Comparison of ENCODE assay signal across 9 mouse cellular contexts in the genomic region with DNA sequence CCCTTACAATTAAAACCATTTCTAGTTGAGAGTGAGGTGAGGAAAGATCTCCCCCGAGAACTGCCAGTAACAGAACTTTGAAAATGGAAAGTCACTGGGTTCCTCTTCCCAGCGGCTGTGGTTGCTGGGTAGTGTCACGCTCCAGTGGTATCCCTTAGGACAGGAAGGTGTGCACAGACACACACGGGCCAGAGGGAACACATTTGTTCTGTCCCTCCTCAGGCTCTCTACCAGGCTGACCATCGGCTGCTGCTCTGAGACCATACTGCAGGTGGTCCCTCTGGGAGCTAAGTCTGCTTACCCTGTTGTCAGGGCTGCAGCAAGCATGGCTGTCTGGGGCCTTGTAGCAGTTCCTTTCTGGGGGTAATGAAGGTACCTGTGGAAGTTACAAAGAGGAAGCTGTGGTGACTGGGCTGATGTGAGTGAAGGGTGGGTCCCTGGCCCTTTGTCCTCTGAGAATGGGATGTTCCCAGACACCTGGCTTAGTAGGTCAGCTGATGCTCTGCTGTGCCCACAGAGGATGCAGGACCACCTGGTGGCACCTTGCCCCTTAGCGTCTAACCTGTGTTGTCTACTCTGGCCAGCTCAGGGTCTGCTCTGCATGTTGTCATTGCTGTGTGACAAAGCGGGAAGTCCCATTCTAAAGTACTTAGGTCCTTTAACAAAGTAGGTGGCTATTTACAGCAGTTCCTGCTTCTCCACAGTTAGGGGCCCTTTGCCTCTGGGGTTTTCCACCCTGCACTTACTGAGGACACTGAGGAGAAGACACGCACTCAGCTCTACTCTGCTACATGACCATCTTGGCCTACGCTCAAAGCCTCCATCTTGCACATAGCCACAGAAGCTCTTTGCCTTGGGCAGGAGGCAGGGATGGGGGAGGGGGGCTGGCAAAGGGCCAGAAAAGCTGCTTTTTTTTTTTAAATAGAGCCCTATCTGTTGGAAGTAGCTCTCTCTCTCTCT.
A peak's percentile ranks its signal among the peaks of the same experiment; 100 is the strongest.
DNase-seq lines count a peak whose midpoint lies in the region; ATAC-seq and TF ChIP-seq lines count a peak whose summit lies in the region.
"Had no signal": no experiment of that assay in that cellular context is flagged by ENCODE, and none has a peak within 500 bp of the region (broad histone marks: within the 10 kb centered on the region; RNA-seq: fewer than 3 reads in every experiment).

No protein-coding gene starts in this region.

- H3K9ac ChIP-seq in embryonic facial prominence, embryonic 12.5 days, result no peak overlapping the region
- H3K9ac ChIP-seq in liver, embryonic 12.5 days, result no peak overlapping the region
- H3K9ac ChIP-seq: hindbrain, embryonic 12.5 days had no signal

- no peak for TF ChIP-seq CTCF in spleen, adult 2 months (IDR thresholded peaks at IDR 0.05; ENCODE audit: extremely low read depth, insufficient read depth, insufficient read length, insufficient replicate concordance)

- H3K4me1 ChIP-seq in embryonic facial prominence, embryonic 12.5 days, result 0 out of 2 replicates have a peak, but pooled peaks cover 2% of the 10 kb centered on the region
- H3K4me1 ChIP-seq in embryonic facial prominence, embryonic 10.5 days, result no peaks in the 10 kb centered on the region
- no peaks in the 10 kb centered on the region for H3K4me1 ChIP-seq in liver, embryonic 12.5 days
- peaks cover 48% of the 10 kb centered on the region for H3K4me1 ChIP-seq in spleen, adult 2 months (ENCODE audit: control insufficient read depth, insufficient read depth, insufficient read length)
- H3K4me1 ChIP-seq in limb, embryonic 10.5 days, result no peaks in the 10 kb centered on the region
- H3K4me1 ChIP-seq: hindbrain, embryonic 12.5 days had no signal

- ATAC-seq in embryonic facial prominence, embryonic 12.5 days (ENCODE audit: insufficient number of reproducible peaks, insufficient read depth, low FRiP score, low TSS enrichment), result 0 out of 2 replicates have a peak, but pooled peaks have one; percentile 55
- peak; percentile 35; the same call in 1 of the 2 replicates for ATAC-seq in liver, embryonic 12.5 days
- ATAC-seq in common myeloid progenitor, adult 5-6 weeks (replicated peaks; ENCODE audit: low read depth, poor library complexity, severe bottlenecking), result peak; percentile 72

- H3K27me3 ChIP-seq in embryonic facial prominence, embryonic 12.5 days, result no peaks in the 10 kb centered on the region
- no peaks in the 10 kb centered on the region for H3K27me3 ChIP-seq in embryonic facial prominence, embryonic 10.5 days (replicated peaks; ENCODE audit: low read depth, poor library complexity, severe bottlenecking)
- no peaks in the 10 kb centered on the region for H3K27me3 ChIP-seq in liver, embryonic 12.5 days (replicated peaks)
- H3K27me3 ChIP-seq in spleen, adult 2 months (ENCODE audit: control insufficient read depth, insufficient read depth, low read length), result no peaks in the 10 kb centered on the region
- no peaks in the 10 kb centered on the region for H3K27me3 ChIP-seq in limb, embryonic 10.5 days (ENCODE audit: low read depth, poor library complexity, severe bottlenecking)
- H3K27me3 ChIP-seq: hindbrain, embryonic 12.5 days had no signal

- TF ChIP-seq POLR2A in spleen, adult 2 months (IDR thresholded peaks at IDR 0.05; ENCODE audit: low read depth, low read length), result no peak; the same call in 1 of the 2 replicates

- no peaks in the 10 kb centered on the region for H3K9me3 ChIP-seq in embryonic facial prominence, embryonic 12.5 days
- H3K9me3 ChIP-seq in embryonic facial prominence, embryonic 10.5 days, result no peaks in the 10 kb centered on the region
- no peaks in the 10 kb centered on the region for H3K9me3 ChIP-seq in liver, embryonic 12.5 days (replicated peaks)
- H3K9me3 ChIP-seq in limb, embryonic 10.5 days (replicated peaks), result no peaks in the 10 kb centered on the region
- H3K9me3 ChIP-seq: hindbrain, embryonic 12.5 days had no signal

- no peak overlapping the region for H3K4me2 ChIP-seq in embryonic facial prominence, embryonic 12.5 days (replicated peaks)
- no peak overlapping the region for H3K4me2 ChIP-seq in liver, embryonic 12.5 days
- H3K4me2 ChIP-seq: hindbrain, embryonic 12.5 days had no signal

- no peak overlapping the region for H3K4me3 ChIP-seq in embryonic facial prominence, embryonic 12.5 days
- no peak overlapping the region for H3K4me3 ChIP-seq in embryonic facial prominence, embryonic 10.5 days
- H3K4me3 ChIP-seq in liver, embryonic 12.5 days, result no peak overlapping the region
- H3K4me3 ChIP-seq in spleen, adult 2 months (ENCODE audit: extremely low read depth, insufficient read depth, insufficient read length), result no peak overlapping the region
- no peak overlapping the region for H3K4me3 ChIP-seq in limb, embryonic 10.5 days
- H3K4me3 ChIP-seq: hindbrain, embryonic 12.5 days had no signal

- H3K27ac ChIP-seq in embryonic facial prominence, embryonic 12.5 days, result no peak overlapping the region
- H3K27ac ChIP-seq in embryonic facial prominence, embryonic 10.5 days (replicated peaks), result no peak overlapping the region
- H3K27ac ChIP-seq in liver, embryonic 12.5 days, result no peak overlapping the region
- peak overlapping the region; percentile 90 for H3K27ac ChIP-seq in spleen, adult 2 months (ENCODE audit: insufficient read depth, low read length)
- H3K27ac ChIP-seq in limb, embryonic 10.5 days, result no peak overlapping the region
- H3K27ac ChIP-seq: hindbrain, embryonic 12.5 days had no signal

- WGBS in embryonic facial prominence, embryonic 12.5 days, result 83% methylated on average over 9 of the region's 9 CpGs
- 84% methylated on average over 9 of the region's 9 CpGs for WGBS in embryonic facial prominence, embryonic 10.5 days
- WGBS in liver, embryonic 12.5 days (ENCODE audit: insufficient replicate concordance), result 53% methylated on average over 9 of the region's 9 CpGs
- WGBS in spleen, adult 2 months, result 23% methylated on average over 9 of the region's 9 CpGs
- 91% methylated on average over 9 of the region's 9 CpGs for WGBS in limb, embryonic 10.5 days

- H3K36me3 ChIP-seq in embryonic facial prominence, embryonic 12.5 days, result no peaks in the 10 kb centered on the region
- no peaks in the 10 kb centered on the region for H3K36me3 ChIP-seq in embryonic facial prominence, embryonic 10.5 days (replicated peaks)
- H3K36me3 ChIP-seq in liver, embryonic 12.5 days, result no peaks in the 10 kb centered on the region
- no peaks in the 10 kb centered on the region for H3K36me3 ChIP-seq in spleen, adult 2 months (ENCODE audit: control insufficient read depth, insufficient read depth, low read length)
- H3K36me3 ChIP-seq in limb, embryonic 10.5 days, result no peaks in the 10 kb centered on the region
- H3K36me3 ChIP-seq: hindbrain, embryonic 12.5 days had no signal

- DNase-seq in embryonic facial prominence, embryonic 10.5 days (ENCODE audit: low spot score), result no peak
- DNase-seq in liver, result no peak
- peak; percentile 66 for DNase-seq in spleen, adult 2 months (ENCODE audit: low read depth in 1 of 2, low spot score in 2 of 2)
- no peak for DNase-seq in testis, postnatal 10 days (ENCODE audit: low spot score)
- DNase-seq in limb, embryonic 10.5 days (ENCODE audit: low spot score), result no peak

Comparison
In these comparisons a context has a peak if more than half of its experiments do, and no peak if none do; other contexts are left out.
1. DNase-seq: peak in spleen, adult 2 months (2 of 2); none in embryonic facial prominence, embryonic 10.5 days (single experiment), liver (single experiment), testis, postnatal 10 days (single experiment) and limb, embryonic 10.5 days (single experiment).
2. Peak in every context shown above with its lines, with median percentiles within 50 percentile points of each other: ATAC-seq.